Mouse (Mus musculus): Measurements from ENCODE around the gene Agpat4.

GRCm38 (mm10) chr17:12265969-12266925, 147.7 kb downstream of the Agpat4 start:
- TF ChIP-seq FLI1 (IDR thresholded peaks at IDR 0.05; ENCODE audit: low read length) (no peak), GATA1 (IDR thresholded peaks at IDR 0.05; ENCODE audit: borderline replicate concordance, low read length) (no peak)
